Mouse (Mus musculus) stomach, embryonic 14.5 days (tissue): ENCODE measurements at regions not wholly inside any gene's neighbourhood (a gene's known extent, or its start where the extent isn't known, plus 50 kb on each side); places are given as distances from the start of the nearest gene placed in this dataset.
"Not testable (repeated sequence)": the region's sequence is repeated elsewhere in the genome, so short reads cannot be mapped to it uniquely, and the experiment has no call there.

Source experiments
- ATAC-seq: fragments of 200-750 bp; cut with Nextera tagmentation; 2 replicates; pipeline ENCODE4 v1.8.0; 2017; ENCODE audit warnings: low read depth, moderate TSS enrichment; ENCODE audit not compliant: insufficient number of reproducible peaks, insufficient read depth, low FRiP score
- H3K27ac ChIP-seq: fragments of 300-500 bp; sonication (generic); 2 replicates; pipeline ENCODE4 v1.5.1; 2014; ENCODE audit warnings: mild to moderate bottlenecking, low read length, moderate library complexity, mixed read lengths
- H3K27me3 ChIP-seq: fragments of 300-500 bp; sonication (generic); 2 replicates; pipeline ENCODE4 v1.6.1; 2014; ENCODE audit warnings: low read length, control low read depth, mixed read lengths; ENCODE audit not compliant: control insufficient read depth, insufficient read depth
- H3K36me3 ChIP-seq: fragments of 300-500 bp; sonication (generic); 2 replicates; pipeline ENCODE4 v1.6.1; 2014; ENCODE audit warnings: mild to moderate bottlenecking, control low read depth, low read length, moderate library complexity, mixed read lengths; ENCODE audit not compliant: control insufficient read depth, insufficient read depth
- H3K4me1 ChIP-seq: fragments of 300-500 bp; sonication (generic); 2 replicates; pipeline ENCODE4 v1.6.1; 2014; ENCODE audit warnings: low read length, control low read depth, mixed read lengths; ENCODE audit not compliant: control insufficient read depth, insufficient read depth
- H3K4me2 ChIP-seq: fragments of 300-500 bp; sonication (generic); replicated peaks from 2 replicates; pipeline ENCODE4 v1.6.1; 2014; ENCODE audit warnings: low read depth, low read length, control low read depth
- H3K4me3 ChIP-seq: fragments of 300-500 bp; sonication (generic); 2 replicates; pipeline ENCODE4 v1.5.1; 2014; ENCODE audit warnings: low read depth, low read length, control low read depth
- H3K9ac ChIP-seq: fragments of 300-500 bp; sonication (generic); replicated peaks from 2 replicates; pipeline ENCODE4 v1.6.1; 2014; ENCODE audit warnings: low read depth, mild to moderate bottlenecking, control low read depth, low read length, moderate library complexity, mixed read lengths
- H3K9me3 ChIP-seq: fragments of 300-500 bp; sonication (generic); 2 replicates; pipeline ENCODE4 v1.6.1; 2016; ENCODE audit warnings: low read depth, low read length, control low read depth; ENCODE audit not compliant: control insufficient read depth
- WGBS: fragments of 180-500 bp; shearing (Covaris S2); extraction: QIAGEN DNeasy Blood & Tissue Kit; methylation state at CpG from one replicate; pipeline ENCODE4 v1.1.7; 2014; 5-methylcytosine and 5-hydroxymethylcytosine counted together

GRCm38 (mm10) chr11:93661657-93662056 lies 223.9 kb downstream of the Utp18 start:
- 50% methylated on average over 2 of the region's 2 CpGs for WGBS
- peak; percentile 53; the same call in 1 of the 2 replicates for ATAC-seq
- Histone ChIP-seq H3K4me3 (no peak overlapping the region), H3K27ac (no peak overlapping the region), H3K4me1 (no peaks in the 10 kb centered on the region), H3K9me3 (no peaks in the 10 kb centered on the region), H3K27me3 (no peaks in the 10 kb centered on the region), H3K36me3 (no peaks in the 10 kb centered on the region), H3K4me2 (no peak overlapping the region), H3K9ac (no peak overlapping the region)

- Histone ChIP-seq H3K9ac (no peak overlapping the region), H3K9me3 (no peaks in the 10 kb centered on the region), H3K4me1 (no peaks in the 10 kb centered on the region), H3K4me2 (no peak overlapping the region), H3K27ac (no peak overlapping the region), H3K27me3 (no peaks in the 10 kb centered on the region), H3K36me3 (no peaks in the 10 kb centered on the region), H3K4me3 (no peak overlapping the region)
- ATAC-seq: no peak
- 86% methylated on average over 7 of the region's 7 CpGs for WGBS
Observed at GRCm38 (mm10) chr11:93660379-93660778, 225.2 kb downstream of the Utp18 start.

GRCm38 (mm10) chr11:93658719-93659118 lies 226.8 kb downstream of the Utp18 start:
- H3K4me1 ChIP-seq: no peaks in the 10 kb centered on the region
- no peak overlapping the region for H3K27ac ChIP-seq
- no peak overlapping the region for H3K4me3 ChIP-seq
- no peak for ATAC-seq
- H3K4me2 ChIP-seq: no peak overlapping the region
- WGBS: 40% methylated on average over 8 of the region's 8 CpGs
- no peak overlapping the region for H3K9ac ChIP-seq
- no peaks in the 10 kb centered on the region for H3K27me3 ChIP-seq
- H3K36me3 ChIP-seq: no peaks in the 10 kb centered on the region
- no peaks in the 10 kb centered on the region for H3K9me3 ChIP-seq

- WGBS: 86% methylated on average over 9 of the region's 9 CpGs
Observed at GRCm38 (mm10) chr11:93655602-93656239, 229.8 kb downstream of the Utp18 start.

GRCm38 (mm10) chr11:93653401-93653800 lies 232.2 kb downstream of the Utp18 start:
- no peak for ATAC-seq
- H3K4me2 ChIP-seq: no peak overlapping the region
- H3K4me1 ChIP-seq: no peaks in the 10 kb centered on the region
- H3K9ac ChIP-seq: no peak overlapping the region
- no peaks in the 10 kb centered on the region for H3K9me3 ChIP-seq
- WGBS: 82% methylated on average over 3 of the region's 3 CpGs
- no peaks in the 10 kb centered on the region for H3K36me3 ChIP-seq
- H3K27me3 ChIP-seq: no peaks in the 10 kb centered on the region
- no peak overlapping the region for H3K27ac ChIP-seq
- no peak overlapping the region for H3K4me3 ChIP-seq

More at GRCm38 (mm10) chr11:93655602-93656239, 229.8 kb downstream of the Utp18 start:
- H3K4me2 ChIP-seq: no peak overlapping the region
- no peak overlapping the region for H3K4me3 ChIP-seq
- no peaks in the 10 kb centered on the region for H3K9me3 ChIP-seq
- H3K4me1 ChIP-seq: no peaks in the 10 kb centered on the region
- ATAC-seq: no peak
- no peak overlapping the region for H3K27ac ChIP-seq
- no peak overlapping the region for H3K9ac ChIP-seq
- no peaks in the 10 kb centered on the region for H3K36me3 ChIP-seq
- H3K27me3 ChIP-seq: no peaks in the 10 kb centered on the region

- not testable (repeated sequence) for H3K4me1 ChIP-seq, H3K9me3 ChIP-seq, H3K4me2 ChIP-seq, H3K36me3 ChIP-seq, H3K4me3 ChIP-seq, ATAC-seq, H3K9ac ChIP-seq, H3K27me3 ChIP-seq, H3K27ac ChIP-seq
Observed at GRCm38 (mm10) chr11:93651966-93652365, 233.6 kb downstream of the Utp18 start.
